Mouse (Mus musculus) A20 (cell line): ENCODE measurements at regions not wholly inside any gene's neighbourhood (a gene's known extent, or its start where the extent isn't known, plus 50 kb on each side); places are given as distances from the start of the nearest gene placed in this dataset.
"Not testable (repeated sequence)": the region's sequence is repeated elsewhere in the genome, so short reads cannot be mapped to it uniquely, and the experiment has no call there.

Source experiments
- DNase-seq: peaks from one replicate; pipeline ENCODE4 v3.0.0-alpha.2; 2011; ENCODE audit warnings: low read depth, low spot score

GRCm38 (mm10) chr5:118483001-118483400 lies 77.5 kb upstream of the Med13l start:
- peak; percentile 17 for DNase-seq

GRCm38 (mm10) chr5:118483532-118483931 lies 76.9 kb upstream of the Med13l start:
- DNase-seq: no peak

- no peak for DNase-seq
Measured at GRCm38 (mm10) chr5:118485191-118485590, 75.3 kb upstream of the Med13l start.

GRCm38 (mm10) chr5:118492522-118492921 lies 68.0 kb upstream of the Med13l start:
- DNase-seq: not testable (repeated sequence)

- DNase-seq: peak; percentile 15
Measured at GRCm38 (mm10) chr5:118494649-118495477, 65.6 kb upstream of the Med13l start.

GRCm38 (mm10) chr5:118495478-118495760 lies 65.1 kb upstream of the Med13l start:
- no peak for DNase-seq

GRCm38 (mm10) chr5:118501624-118502023 lies 58.9 kb upstream of the Med13l start:
- DNase-seq: no peak

GRCm38 (mm10) chr5:118502991-118503390 lies 57.5 kb upstream of the Med13l start:
- no peak for DNase-seq

- no peak for DNase-seq
Measured at GRCm38 (mm10) chr5:118504170-118504569, 56.3 kb upstream of the Med13l start.

GRCm38 (mm10) chr5:118504926-118505325 lies 55.6 kb upstream of the Med13l start:
- DNase-seq: no peak

GRCm38 (mm10) chr5:118509871-118510270 lies 50.6 kb upstream of the Med13l start:
- DNase-seq: no peak
